Comparison of ENCODE assay signal across 10 mouse cellular contexts in the genomic region with DNA sequence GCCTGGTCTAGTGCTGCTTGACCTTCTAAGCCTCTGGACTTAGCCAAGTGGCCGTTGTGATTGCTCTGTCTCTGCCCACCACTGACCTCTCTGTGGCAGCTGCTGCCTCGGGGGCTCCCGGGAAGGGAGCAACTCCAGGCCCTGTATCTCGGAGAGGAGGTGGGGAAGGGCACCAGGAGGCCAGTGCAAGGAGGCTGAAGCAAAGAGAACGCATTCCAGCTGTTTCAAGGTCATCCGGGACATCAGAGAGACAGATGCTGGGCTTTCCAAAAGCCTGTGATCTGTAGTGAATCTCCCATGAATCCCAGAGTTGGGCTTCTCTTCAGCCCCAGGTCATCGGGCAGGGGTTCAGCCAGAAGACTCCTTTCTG. TPM values are rescaled to one million over a fixed set of nuclear protein-coding genes. Genes with fewer than 3 reads are reported as not detected.
DNase-seq lines count a peak whose midpoint lies in the region; ATAC-seq lines count a peak whose summit lies in the region.
"Had no signal": no experiment of that assay in that cellular context is flagged by ENCODE, and none has a peak within 500 bp of the region (broad histone marks: within the 10 kb centered on the region; RNA-seq: fewer than 3 reads in every experiment).

No protein-coding gene starts in this region.

- H3K27ac ChIP-seq in heart, embryonic 11.5 days (ENCODE audit: low read depth, low read length), result peak overlapping the region; percentile 83
- H3K27ac ChIP-seq in hindbrain, embryonic 16.5 days (ENCODE audit: low read depth, low read length), result peak overlapping the region; percentile 26
- H3K27ac ChIP-seq in midbrain, embryonic 12.5 days (replicated peaks), result 0 out of 2 replicates have a peak overlapping the region, but pooled peaks have one; percentile 11

- peaks cover 32% of the 10 kb centered on the region for H3K4me1 ChIP-seq in heart, embryonic 11.5 days (ENCODE audit: control insufficient read depth, insufficient read depth, low read length)
- H3K4me1 ChIP-seq in hindbrain, embryonic 16.5 days (ENCODE audit: control insufficient read depth, insufficient read depth, low read depth, low read length), result peaks cover 7% of the 10 kb centered on the region; the same call in 1 of the 2 replicates
- H3K4me1 ChIP-seq in midbrain, embryonic 12.5 days, result peaks cover 12% of the 10 kb centered on the region

- no peaks in the 10 kb centered on the region for H3K27me3 ChIP-seq in heart, embryonic 11.5 days (ENCODE audit: control insufficient read depth, insufficient read depth, low read length)
- no peaks in the 10 kb centered on the region for H3K27me3 ChIP-seq in hindbrain, embryonic 16.5 days (replicated peaks; ENCODE audit: control insufficient read depth, insufficient read depth, low read length)
- no peaks in the 10 kb centered on the region for H3K27me3 ChIP-seq in midbrain, embryonic 12.5 days

- DNase-seq in heart, adult 8-10 months (ENCODE audit: low spot score), result no peak
- DNase-seq in MN1 (ENCODE audit: low spot score), result peak; percentile 31
- DNase-seq in left cerebral cortex, postnatal 36 days (ENCODE audit: low spot score in 2 of 2), result no peak
- no peak for DNase-seq in layer of hippocampus, postnatal 10 days (ENCODE audit: low spot score in 2 of 2)
- DNase-seq in layer of hippocampus, postnatal 25 days (ENCODE audit: extremely low spot score in 1 of 2, low spot score in 1 of 2), result no peak
- DNase-seq: cerebellum, postnatal 25 days had no signal

- intact Hi-C loops in left cerebral cortex, postnatal 36 days (cut with DNase I), result no loop called here

- H3K36me3 ChIP-seq in heart, embryonic 11.5 days (ENCODE audit: control insufficient read depth, insufficient read depth, low read length), result no peaks in the 10 kb centered on the region
- no peaks in the 10 kb centered on the region for H3K36me3 ChIP-seq in hindbrain, embryonic 16.5 days (ENCODE audit: control insufficient read depth, insufficient read depth, low read length)
- no peaks in the 10 kb centered on the region for H3K36me3 ChIP-seq in midbrain, embryonic 12.5 days

- H3K9me3 ChIP-seq in heart, embryonic 11.5 days (replicated peaks; ENCODE audit: control insufficient read depth, low read length), result no peaks in the 10 kb centered on the region
- H3K9me3 ChIP-seq in hindbrain, embryonic 16.5 days (ENCODE audit: control insufficient read depth, low read length), result no peaks in the 10 kb centered on the region
- H3K9me3 ChIP-seq in midbrain, embryonic 12.5 days, result no peaks in the 10 kb centered on the region

- H3K4me3 ChIP-seq in heart, embryonic 11.5 days (ENCODE audit: low read depth, low read length), result no peak overlapping the region
- H3K4me3 ChIP-seq in hindbrain, embryonic 16.5 days (ENCODE audit: low read length), result no peak overlapping the region
- H3K4me3 ChIP-seq in midbrain, embryonic 12.5 days, result no peak overlapping the region
- H3K4me3 ChIP-seq: megakaryocyte, embryonic 14.5 days had no signal

- H3K4me2 ChIP-seq in heart, embryonic 11.5 days, result no peak overlapping the region
- no peak overlapping the region for H3K4me2 ChIP-seq in hindbrain, embryonic 16.5 days (ENCODE audit: low read length)
- H3K4me2 ChIP-seq in midbrain, embryonic 12.5 days (replicated peaks), result no peak overlapping the region

- peak overlapping the region; percentile 31; the same call in 1 of the 2 replicates for H3K9ac ChIP-seq in heart, embryonic 11.5 days (ENCODE audit: low read depth, low read length)
- no peak overlapping the region for H3K9ac ChIP-seq in hindbrain, embryonic 16.5 days (ENCODE audit: low read depth, low read length)
- no peak overlapping the region for H3K9ac ChIP-seq in midbrain, embryonic 12.5 days (replicated peaks)

- WGBS in heart, embryonic 11.5 days (ENCODE audit: insufficient replicate concordance), result 11% methylated on average over 7 of the region's 7 CpGs
- WGBS in hindbrain, embryonic 16.5 days, result 29% methylated on average over 7 of the region's 7 CpGs
- WGBS in midbrain, embryonic 12.5 days, result 31% methylated on average over 7 of the region's 7 CpGs

- no peak; the same call in 1 of the 2 replicates for ATAC-seq in heart, embryonic 11.5 days (replicated peaks; ENCODE audit: insufficient number of reproducible peaks, low FRiP score, low TSS enrichment)
- ATAC-seq in hindbrain, embryonic 16.5 days, result 0 out of 2 replicates have a peak, but pooled peaks have one; percentile 12
- no peak for ATAC-seq in midbrain, embryonic 12.5 days (ENCODE audit: low FRiP score, low read depth)

RNA-seq across cellular contexts. Expression of a gene that starts 54.5 kb away (rescaled TPM):
- polyA plus RNA-seq in heart, embryonic 11.5 days (2014; fragmentation: Nextera tagmentation; extraction: Ambion mirVana), result 0.11 and 0.25 TPM in 2 replicates
- total RNA-seq in heart, adult 8-10 months (2022), result 10 to 100 TPM in 2 of 4 experiments, 1 to 10 TPM in 2; 7.9 to 12.2 (median 9.7) TPM
- polyA plus RNA-seq in hindbrain, embryonic 16.5 days (2015; fragmentation: Nextera tagmentation; extraction: Ambion mirVana), result 1.0 TPM in 2 replicates
- polyA plus RNA-seq in midbrain, embryonic 12.5 days (2016; fragmentation: Nextera tagmentation; extraction: Ambion mirVana), result 0.45 and 0.55 TPM in 2 replicates
- 1 to 10 TPM; 3.2 to 4.8 TPM for total RNA-seq in left cerebral cortex, postnatal 36 days (2021)
- total RNA-seq in layer of hippocampus, postnatal 10 days (2021), result 1 to 10 TPM; 6.2 to 6.7 TPM
- total RNA-seq in layer of hippocampus, postnatal 25 days (2021), result 1 to 10 TPM; 2.8 to 3.9 TPM

Comparison
In these comparisons a context has a peak if more than half of its experiments do, and no peak if none do; other contexts are left out.
1. H3K27ac ChIP-seq: peak in every context shown above with its lines; median percentile 83 in heart, embryonic 11.5 days; 26 in hindbrain, embryonic 16.5 days; 11 in midbrain, embryonic 12.5 days.